Mouse (Mus musculus) CH12F3 (cell line): ENCODE data around the gene Gm12184.
"Not testable (repeated sequence)": the region's sequence is repeated elsewhere in the genome, so short reads cannot be mapped to it uniquely, and the experiment has no call there.

ENCODE experiments used
- in situ Hi-C: fragments of 300-500 bp; cut with MboI; formaldehyde crosslinking; loops from 2 replicates; pipeline ENCODE4 v1.14.3; 2020; ENCODE audit warnings: low sequenced_read_pairs

The Gm12184 gene

DNA sequence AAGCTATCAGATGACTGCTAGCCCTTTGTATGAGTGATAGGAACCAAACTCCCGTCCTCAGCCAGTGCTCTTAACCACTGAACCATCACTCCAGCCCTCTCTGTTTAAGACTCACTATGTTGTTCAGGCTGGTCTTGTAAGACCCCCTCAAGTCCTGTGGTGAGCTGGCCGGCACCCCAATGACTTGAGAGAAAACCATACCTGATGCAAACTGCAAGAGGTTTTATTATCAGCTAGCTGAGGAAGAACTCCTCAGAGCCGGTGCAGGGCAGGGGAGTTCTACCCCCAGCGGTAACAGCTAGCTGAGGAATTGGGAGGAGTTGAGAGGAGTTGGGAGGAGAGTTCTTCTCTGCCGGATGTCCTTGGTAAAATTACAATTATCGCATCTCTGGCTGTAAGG lies 1.5 kb upstream of the Gm12184 start:
- in situ Hi-C loops, result no loop called here

DNA sequence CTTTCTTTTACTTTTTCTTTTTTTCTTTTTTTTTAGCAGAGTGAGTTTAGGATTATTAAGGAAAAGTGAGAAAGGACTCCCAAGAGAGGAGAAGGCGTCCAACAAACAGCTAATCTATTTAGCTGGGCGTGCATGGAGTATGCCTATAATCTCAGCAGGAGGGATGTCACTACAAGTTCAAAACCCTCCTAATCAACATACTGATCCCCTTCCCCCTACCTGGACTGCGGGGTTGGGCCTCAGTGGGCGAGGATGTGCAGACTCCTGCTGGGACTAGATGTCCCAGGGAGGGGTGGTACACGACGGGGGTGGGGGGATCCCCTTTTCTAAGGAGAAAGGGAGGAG lies 269 bp upstream of the Gm12184 start:
- in situ Hi-C loops, result no loop called here

DNA sequence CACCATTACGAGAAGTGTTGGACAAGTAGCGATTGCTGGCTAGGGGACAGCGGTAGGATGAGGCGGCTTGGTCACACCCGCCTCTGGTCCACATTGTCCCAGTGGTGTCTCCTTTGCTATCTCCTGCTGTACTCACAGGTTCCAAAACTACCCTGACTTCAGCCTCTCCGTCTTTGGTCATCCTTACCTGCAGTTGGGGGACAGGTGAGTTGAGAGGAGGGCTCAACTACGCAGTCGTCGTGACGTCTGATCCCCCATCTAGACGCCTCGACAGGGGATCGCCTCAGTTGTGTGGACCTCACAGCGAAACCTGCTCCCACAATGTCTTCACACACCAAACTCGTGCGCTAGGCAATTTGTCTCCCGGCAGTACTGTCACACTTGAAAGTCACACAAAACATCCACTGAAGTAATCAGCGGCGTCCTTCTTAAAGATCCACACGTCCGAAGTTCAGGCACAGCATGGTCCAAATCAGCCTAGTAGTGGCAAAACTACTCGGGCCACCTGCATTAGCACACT lies 2.1 kb downstream of the Gm12184 start:
- in situ Hi-C loops, result no loop called here

DNA sequence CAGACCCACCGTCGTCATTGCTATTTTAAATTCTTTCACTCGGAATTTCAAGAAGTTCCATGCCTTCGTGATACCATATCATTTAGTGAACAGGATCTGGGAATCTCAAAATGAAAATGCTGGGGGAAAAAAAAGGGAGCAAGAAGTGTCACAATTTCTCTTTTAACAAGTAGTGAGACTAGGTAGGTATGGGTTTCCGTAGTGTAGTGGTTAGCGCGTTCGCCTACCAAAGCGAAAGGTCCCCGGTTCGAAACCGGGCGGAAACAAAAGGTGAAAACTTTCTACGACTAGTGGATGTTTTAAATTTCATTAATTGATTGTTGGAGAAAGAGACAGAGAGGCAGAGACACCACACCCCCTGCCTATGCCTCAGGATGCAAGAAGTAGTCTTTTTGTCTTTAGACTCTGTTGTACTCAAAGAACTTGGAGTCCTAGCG lies 2.9 kb downstream of the Gm12184 start:
- in situ Hi-C loops, result no loop called here

DNA sequence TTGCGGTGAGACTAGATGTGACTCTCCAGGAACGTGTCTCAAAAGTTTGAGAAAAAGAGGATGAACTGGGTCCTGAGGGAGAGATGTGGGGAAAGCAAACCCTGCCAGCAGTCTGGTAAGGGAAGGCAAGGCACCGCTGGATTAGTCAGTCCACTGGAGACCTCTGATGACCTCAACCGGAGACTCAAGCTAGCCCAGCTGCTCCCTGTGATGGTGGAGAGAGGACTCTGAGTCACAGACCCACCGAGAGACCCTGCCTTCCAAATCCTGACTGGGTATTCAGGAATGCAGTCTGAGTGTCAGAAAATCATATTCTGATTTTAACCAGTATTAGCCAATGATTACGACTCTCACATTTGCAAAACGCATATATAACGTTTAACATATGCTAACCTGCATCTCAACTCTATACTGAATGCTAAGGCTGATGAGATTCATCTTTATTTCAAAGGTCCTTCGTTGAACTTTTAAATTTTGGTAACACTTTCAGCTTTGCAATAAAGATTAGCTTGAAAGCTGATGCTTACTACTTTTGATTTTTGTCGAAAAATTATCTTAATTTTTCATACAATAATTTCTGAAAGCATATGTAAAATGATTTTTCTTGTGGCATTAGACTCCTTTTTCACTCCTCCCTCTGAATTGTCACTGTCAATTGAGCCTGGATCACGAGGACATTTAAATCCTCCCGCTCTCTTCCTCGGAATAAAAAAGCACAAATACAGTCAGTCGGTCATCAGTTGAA lies 3.5 kb downstream of the Gm12184 start:
- in situ Hi-C loops, result no loop called here

DNA sequence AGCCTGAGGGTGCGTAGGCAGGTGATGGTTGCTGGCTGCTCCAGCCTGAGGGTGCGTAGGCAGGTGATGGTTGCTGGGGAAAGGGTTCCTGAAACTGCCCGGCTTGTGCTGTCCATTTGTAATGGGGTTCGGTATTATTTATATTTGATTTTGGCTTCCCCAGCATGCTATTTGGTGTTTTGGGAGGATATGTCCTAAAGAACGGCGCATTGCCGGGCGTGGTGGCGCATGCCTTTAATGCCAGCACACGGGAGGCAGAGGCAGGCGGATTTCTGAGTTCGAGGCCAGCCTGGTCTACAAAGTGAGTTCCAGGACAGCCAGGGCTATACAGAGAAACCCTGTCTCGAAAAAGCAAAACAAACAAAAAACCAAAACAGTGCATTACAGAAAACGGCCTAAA lies 5.2 kb downstream of the Gm12184 start:
- in situ Hi-C loops, result not testable (repeated sequence)

DNA sequence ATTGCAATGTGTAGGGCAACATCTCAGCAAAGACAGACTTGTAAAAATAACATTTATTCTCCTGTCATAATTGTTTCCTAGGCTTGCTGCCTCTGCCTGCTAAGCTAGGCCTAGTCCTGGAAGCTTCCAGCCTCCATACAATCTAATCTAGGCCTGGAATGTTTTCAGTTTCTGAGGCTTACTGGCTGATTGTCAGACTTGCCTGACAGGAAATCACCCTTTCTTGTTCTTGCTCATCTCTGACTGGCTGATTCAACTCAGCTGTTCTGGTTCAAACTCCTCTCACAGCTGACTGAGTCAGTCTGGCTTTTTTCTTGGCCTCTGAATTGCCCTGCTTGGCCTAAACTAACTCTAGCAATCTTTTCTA lies 6.2 kb downstream of the Gm12184 start:
- in situ Hi-C loops, result no loop called here

DNA sequence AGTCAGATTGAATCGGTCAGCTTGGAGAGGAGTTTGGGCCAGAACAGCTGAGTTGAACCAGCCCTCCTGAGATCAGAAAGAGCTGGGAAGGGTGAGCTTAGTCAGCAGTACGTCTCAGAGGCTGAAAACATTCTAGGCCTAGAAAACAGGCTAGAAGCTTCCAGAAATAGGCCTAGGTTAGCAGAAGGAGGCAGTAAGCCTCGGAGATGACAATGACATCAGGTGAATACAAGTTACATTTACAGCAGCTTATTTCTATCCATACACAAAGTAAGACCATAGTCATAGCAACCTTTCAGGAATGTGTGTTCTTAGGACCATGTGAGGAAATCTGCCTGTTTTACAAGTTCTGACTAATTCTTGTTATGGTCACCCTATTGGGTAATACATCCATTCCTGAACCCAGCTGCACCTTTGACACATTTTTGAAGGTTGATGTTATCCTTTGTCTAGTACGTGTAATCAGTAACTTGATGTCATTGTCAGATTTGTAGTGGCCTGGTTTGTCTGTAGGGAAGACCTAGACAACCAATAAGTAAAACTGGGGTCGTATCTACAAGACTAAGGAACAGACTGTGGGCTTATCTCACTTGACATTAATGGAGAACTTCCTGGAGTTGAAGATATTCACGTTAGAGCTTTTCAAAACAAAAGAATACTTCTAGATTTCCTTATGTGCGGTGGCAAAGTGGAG lies 6.7 kb downstream of the Gm12184 start:
- in situ Hi-C loops, result no loop called here

DNA sequence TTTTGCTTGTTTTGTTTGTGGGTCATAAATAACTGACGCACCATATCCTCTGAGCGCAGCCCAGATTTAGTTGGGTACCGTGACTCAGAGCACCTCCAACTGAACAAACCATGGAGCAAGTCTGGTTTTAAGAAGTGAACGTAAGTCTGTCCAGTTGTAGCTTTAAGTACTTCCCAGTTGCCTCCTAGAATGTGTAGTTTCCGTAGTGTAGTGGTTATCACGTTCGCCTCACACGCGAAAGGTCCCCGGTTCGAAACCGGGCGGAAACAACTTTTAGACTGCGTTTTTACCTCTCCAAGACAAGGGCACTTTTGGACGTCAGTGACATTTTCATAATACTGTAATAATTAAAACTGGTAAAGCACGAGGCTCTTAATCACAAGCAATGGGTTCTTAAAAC lies 8.1 kb downstream of the Gm12184 start:
- in situ Hi-C loops, result no loop called here

DNA sequence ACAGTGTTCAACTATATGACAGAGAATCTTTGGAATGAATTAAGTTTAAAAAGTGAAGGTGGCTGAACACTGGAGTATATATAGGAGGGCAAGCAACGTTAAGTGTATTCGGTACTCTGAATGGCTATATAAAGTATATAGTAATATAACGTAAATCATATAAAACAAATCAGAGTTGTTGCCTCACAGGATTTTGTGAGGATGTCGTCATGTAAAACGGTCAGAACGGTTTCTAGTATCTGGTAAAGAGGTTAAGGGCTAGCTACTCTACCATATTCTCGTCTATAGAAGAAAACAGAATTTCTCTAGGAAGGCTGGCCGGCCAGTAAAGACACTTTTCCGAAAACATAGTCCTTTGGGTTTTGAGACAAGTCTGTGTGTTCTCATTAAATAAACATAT lies 8.7 kb downstream of the Gm12184 start:
- in situ Hi-C loops, result no loop called here

DNA sequence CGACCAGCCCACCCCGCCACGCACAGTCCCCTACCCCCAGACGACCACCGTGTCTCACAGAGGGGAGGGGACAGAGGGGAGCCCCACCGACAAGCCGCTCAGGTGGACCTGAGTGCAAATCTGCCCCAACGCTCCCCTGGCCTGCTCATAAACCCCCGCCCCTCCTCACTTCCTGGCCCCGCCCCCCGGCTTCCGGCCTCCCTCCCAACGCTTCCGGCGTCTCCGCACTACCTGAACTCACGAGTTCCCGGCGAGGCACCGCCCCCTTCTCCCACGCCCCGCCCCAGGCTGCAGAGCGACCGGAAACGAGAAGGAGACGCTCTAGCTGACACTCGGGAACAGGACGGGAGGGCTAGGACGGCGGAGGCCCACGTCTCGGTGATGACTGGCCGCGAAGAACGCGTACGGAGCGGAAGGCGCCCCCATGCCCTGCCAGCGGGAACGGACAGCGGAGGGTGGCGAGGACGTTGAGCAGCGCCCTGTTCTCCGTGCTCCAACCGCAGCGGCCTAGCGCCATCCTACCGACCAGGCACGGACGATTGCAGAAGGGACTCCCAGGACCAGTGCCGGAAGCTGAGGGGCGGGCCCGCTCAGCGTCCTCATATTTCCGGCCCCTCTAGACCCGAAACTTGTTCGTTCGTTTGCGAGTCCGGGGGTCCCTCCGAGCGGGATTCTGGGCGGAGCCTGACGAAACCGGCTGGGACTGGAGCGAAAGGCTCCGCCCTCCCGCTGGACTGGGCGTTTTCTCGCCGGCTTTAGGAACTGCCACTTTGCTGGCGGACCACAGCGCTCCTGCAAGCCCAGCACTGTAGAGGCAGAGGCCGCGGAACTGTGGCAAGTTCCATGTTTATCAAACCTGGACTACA lies 9.4 kb downstream of the Gm12184 start, which contains the start of gene Trim41:
Gene Trim41 (minus strand): TSS at position 554 of the 866 bp plus-strand sequence.
- in situ Hi-C loops, result no loop called here

DNA sequence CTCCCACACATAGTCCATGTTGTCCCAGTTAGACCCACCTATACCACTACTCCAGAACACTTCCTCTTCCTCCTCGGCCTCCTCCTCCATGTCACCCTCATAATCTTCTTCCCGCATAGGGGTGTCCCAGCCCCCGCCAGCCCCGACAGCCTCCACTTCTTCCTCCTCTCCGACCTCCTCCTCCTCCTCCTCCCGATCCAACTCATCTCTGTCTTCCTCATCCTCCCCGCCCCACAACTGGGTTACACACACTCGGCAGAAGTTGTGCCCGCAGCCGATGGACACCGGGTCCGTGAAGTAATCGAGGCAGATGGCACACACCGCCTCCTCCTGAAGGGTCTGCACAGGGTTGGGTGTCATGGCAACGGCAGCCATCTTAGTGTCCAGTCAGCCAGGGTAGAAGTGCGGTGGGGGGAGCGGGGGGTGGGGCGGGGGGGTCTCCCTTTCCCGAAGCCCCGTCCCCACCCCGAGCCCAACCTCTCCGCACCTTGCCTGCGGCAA lies 10.1 kb downstream of the Gm12184 start:
- in situ Hi-C loops, result no loop called here

DNA sequence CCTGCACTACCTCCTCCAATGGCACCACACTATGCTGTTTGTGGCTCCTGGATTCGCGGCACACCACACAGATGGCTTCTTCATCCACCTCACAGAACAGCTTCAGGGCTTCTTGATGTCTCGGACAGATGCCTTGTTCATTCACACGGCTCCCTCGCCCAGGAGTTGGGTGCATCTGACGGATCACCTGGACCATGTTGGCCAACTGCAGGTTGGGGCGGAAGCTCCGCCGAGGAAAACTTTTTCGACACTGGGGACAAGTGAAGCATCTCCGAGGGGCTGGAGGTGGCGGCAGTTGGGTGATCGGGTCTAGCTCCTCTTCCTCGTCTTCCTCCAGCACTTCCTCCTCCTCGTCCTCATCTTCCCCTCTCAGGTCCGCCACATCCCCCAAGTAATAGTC lies 10.6 kb downstream of the Gm12184 start:
- in situ Hi-C loops, result no loop called here

DNA sequence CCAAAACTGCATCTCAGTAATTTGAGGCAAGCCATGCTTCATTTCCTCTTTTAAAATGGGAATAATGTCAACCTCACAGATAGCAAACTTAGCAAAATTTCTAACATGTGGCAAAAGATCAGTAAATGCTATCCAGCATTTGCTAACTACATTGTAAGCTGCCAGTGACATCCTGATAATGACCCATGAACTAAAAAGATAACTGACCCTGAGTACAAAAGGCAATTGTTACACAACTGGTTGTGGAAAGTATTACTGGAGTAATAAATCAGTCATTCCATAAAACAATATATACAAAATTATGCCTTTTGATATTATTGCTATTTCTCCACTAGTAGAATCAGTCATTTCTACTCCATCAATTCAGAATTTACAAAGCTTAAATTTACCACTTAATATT lies 12.7 kb downstream of the Gm12184 start:
- in situ Hi-C loops, result no loop called here

DNA sequence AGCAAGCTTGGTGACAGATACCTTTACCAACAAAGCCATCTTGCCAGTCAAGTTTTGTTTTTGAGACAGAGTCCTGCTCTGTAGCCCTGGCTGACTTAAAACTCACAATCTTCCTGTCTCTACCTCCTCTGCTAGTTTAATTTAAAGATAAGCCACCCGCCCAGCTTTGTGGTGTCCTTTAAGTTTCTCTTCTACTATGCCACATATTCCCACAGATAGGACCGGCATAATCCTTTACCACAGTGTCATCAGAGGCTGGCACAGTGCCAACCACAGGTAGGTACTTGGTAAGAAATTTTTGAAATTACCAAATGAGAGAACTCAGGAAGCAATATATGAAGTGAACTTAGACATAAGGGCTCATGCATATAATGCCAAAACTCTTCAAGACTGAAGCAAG lies 16.3 kb downstream of the Gm12184 start:
- in situ Hi-C loops, result no loop called here

DNA sequence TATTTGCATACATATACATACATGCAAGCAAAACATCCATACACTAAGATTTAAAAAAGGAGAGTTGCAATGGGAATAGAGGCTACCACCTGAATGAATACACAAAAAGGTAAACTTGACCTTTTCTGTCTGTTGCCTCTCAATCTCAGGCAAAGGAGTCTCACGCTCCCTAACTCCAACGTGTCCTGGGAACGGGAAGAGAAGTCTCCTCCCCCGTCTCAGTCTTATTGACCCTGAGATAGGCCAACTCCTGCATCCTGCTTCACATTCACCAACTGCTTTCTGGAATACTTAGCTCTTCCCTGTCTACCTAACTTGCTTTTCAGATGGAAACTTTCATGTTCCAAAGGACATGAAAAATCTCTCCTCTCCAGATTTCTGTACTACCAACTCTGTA lies 17.0 kb downstream of the Gm12184 start:
- in situ Hi-C loops, result no loop called here

DNA sequence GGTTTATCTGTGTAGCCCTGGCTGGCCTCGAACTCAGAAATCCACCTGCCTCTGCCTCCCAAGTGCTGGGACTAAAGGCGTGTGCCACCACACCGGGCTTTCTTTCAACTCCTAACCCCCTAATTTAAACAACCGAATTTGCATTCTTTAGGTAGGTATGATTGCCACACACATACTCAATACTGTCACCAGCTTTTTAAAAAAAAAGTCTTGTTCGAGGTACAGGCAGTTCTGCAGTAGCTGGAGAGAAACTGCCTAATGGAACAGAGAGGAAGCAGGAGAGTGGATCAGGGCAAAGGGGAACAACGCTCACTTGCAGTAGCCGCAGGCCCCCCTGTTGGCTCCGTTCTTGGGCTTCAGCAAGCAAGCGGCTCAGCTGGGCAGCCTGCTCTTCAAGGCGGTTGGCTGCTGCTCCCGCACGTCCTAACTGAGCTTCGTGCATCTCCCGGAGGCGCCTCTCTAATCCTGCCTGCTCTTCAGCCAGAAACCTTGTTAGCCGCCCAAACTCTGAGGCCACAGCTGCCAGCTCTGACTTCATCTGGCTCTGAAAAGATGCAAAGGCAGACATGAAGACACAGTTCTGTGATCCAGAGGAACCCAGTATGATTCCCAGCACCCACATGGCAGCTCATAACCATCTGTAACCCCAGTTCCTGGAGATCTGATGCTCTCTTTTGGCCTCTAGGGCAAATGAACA lies 17.6 kb downstream of the Gm12184 start:
- in situ Hi-C loops, result no loop called here

DNA sequence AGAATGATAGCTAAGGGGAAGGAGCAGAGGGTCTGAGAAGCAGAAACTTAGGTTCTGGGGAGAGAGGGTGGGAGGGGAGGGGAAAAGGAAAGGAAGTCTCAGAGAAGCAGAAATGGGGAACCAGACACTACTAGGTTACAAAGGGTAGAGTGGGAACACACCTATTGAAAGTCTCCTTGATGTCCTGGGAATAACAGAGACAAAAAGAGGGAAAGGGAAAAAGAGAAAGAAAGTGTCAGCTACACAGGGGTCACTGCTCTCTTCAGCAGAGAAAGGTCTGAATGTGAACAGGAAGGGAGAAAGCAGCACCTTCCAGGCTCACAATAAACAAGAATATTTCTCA lies 18.2 kb downstream of the Gm12184 start:
- in situ Hi-C loops, result no loop called here

DNA sequence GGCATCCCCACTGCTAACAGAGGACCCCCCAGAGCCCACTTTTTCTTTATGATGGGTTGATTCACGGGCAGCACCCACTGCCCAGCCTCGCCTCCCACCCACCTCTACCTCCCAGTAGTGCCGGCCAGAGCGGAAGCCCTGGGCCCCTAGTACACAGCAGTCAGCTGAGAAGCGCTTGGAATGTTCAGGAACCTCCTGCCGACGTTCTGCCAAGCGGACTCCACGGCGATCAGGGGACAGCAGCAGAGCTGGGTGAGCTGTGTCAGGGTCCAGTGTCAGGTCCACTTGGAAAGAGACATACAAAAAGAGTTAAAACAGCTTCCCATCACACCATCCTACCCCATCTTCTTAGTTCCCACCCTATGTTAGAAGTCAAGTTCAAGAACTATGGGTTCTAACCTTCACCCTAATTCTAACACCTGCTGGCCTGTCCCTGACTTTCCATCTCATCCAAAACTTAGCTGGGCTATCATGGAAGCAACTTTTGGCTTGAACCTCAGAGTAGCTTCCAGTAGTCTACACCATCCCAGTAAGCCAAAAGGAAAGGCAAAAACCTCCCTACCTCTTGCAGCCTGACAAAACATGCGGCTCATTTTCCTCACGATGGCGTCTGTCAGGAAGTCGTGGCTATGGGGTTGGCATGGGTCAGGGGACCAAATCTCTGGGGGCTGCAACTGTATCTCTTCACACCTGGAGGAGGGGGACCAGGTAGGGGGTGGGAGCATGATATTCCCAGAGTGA lies 18.7 kb downstream of the Gm12184 start:
- in situ Hi-C loops, result no loop called here

DNA sequence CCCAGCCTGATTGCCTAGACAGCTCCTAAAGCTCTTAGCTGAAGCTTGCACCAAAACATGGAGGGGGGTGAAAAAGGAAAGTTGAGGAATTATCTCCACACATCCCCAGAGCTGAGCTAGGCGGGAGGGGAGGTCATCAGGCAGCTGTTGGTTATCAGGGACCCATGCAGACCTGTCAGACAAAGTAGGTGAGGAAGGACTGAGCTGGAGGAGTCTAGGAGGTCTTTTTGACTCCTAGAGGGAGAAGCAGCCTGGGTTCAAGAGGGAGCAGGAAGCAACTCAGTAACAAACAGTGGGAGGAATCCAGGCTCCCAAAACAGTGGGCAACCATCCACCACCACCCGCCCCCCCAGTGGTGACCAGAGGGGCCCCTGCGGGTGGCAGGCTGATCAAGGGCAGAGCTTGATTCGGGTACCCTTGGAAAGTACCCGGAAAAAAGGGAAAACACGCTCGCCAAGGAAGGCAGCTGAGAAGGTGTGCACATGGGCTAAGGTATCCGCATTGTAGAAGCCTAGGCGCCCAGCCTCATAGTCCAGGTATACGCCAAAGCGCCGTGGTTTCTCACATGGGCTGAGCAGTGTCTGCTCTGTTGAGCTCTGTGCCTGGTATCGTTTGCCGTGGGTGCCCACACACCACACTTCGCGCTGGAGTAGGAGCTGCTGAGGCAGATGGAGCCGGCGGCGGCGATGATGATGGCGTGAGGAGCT lies 19.4 kb downstream of the Gm12184 start:
- in situ Hi-C loops, result no loop called here
